Mouse (Mus musculus) spleen, adult 2 months (tissue): ENCODE measurements around the gene Dnajc6. TPM values are rescaled to one million over a fixed set of nuclear protein-coding genes. Genes with fewer than 3 reads are reported as not detected.

Experiments
- DNase-seq, 2 experiments: peaks; one replicate each; pipeline versions ENCODE4 v3.0.0 to v3.0.0-alpha.2; 2012 to 2021; ENCODE audit warnings: low spot score in 2 of 2, low read depth in 1 of 2
- H3K27ac ChIP-seq: fragments of 200-500 bp; 2 replicates; pipeline ENCODE4 v1.5.1; 2012; ENCODE audit warnings: low read length, inconsistent platforms; ENCODE audit not compliant: insufficient read depth
- H3K27me3 ChIP-seq: fragments of 200-500 bp; 2 replicates; pipeline ENCODE4 v1.6.1; 2012; ENCODE audit warnings: mild to moderate bottlenecking, moderate library complexity, low read length, inconsistent platforms; ENCODE audit not compliant: control insufficient read depth, insufficient read depth
- H3K36me3 ChIP-seq: fragments of 200-500 bp; 2 replicates; pipeline ENCODE4 v1.6.1; 2012; ENCODE audit warnings: mild to moderate bottlenecking, low read length, inconsistent platforms; ENCODE audit not compliant: control insufficient read depth, insufficient read depth
- H3K4me1 ChIP-seq: fragments of 200-500 bp; 2 replicates; pipeline ENCODE4 v1.6.1; 2011; ENCODE audit warnings: inconsistent platforms; ENCODE audit not compliant: control insufficient read depth, insufficient read depth, insufficient read length
- H3K4me3 ChIP-seq: fragments of 200-500 bp; 2 replicates; pipeline ENCODE4 v1.5.1; 2011; ENCODE audit warnings: mild to moderate bottlenecking, inconsistent platforms; ENCODE audit not compliant: insufficient read depth, insufficient read length; ENCODE audit errors: extremely low read depth
- CTCF ChIP-seq: fragments of 200-500 bp; IDR thresholded peaks from 2 replicates; pipeline ENCODE4 v1.5.1; 2011; ENCODE audit warnings: mild to moderate bottlenecking, inconsistent platforms; ENCODE audit not compliant: insufficient read depth, insufficient read length, insufficient replicate concordance; ENCODE audit errors: extremely low read depth
- POLR2A ChIP-seq: fragments of 200-500 bp; IDR thresholded peaks from 2 replicates; pipeline ENCODE4 v1.6.1; 2011; ENCODE audit warnings: low read depth, low read length, inconsistent platforms
- WGBS: fragments of 180-500 bp; shearing (Covaris S2); methylation state at CpG from one replicate; pipeline ENCODE4 v1.1.7; 2018; 5-methylcytosine and 5-hydroxymethylcytosine counted together
- polyA plus RNA-seq: library from polyadenylated mRNA; depleted of rRNA; stranded (reverse); fragments of >200 nt; gene quantifications from 2 replicates; pipeline ENCODE4 v1.2.3, GENCODE M21; 2012

The Dnajc6 gene
- polyA plus RNA-seq, 1 experiment, result 1.6 TPM

DNA sequence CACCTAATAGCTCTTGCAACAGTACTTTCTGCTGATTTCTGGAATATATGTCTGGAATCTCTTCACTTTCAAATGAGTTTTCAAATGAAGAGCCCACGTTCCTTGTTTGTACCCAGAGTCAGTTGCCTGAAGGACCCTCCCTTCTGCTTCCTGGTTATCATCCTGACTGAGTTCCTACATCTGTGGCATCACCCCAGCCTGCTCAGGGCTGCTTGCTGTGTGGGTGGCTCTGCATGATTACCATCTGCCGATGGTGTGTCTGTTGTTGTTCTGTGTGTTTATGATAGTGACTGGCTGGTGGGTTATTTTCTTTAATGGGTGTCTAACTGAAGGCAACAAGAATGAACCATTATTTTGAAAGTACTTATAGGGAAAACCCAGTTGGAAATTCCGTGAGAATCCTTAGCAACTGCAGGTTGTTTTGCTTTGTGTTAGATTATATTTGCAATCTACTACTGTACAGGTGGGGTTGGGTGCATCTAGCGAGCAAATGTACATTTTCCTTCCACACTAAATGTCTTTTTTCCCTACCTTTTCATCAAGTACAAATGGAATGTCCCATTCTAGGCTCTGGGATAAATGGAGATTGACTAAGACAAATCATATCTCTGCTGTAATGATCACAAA, 158.5 kb downstream of the Dnajc6 start:
- 69% methylated on average over 4 of the region's 4 CpGs for WGBS
- Histone ChIP-seq H3K36me3 (peaks cover 8% of the 10 kb centered on the region), H3K4me3 (no peak overlapping the region), H3K27me3 (no peaks in the 10 kb centered on the region), H3K4me1 (no peaks in the 10 kb centered on the region), H3K27ac (no peak overlapping the region)
- TF ChIP-seq POLR2A, result no peak
- TF ChIP-seq CTCF, result no peak
- no peak for DNase-seq

DNA sequence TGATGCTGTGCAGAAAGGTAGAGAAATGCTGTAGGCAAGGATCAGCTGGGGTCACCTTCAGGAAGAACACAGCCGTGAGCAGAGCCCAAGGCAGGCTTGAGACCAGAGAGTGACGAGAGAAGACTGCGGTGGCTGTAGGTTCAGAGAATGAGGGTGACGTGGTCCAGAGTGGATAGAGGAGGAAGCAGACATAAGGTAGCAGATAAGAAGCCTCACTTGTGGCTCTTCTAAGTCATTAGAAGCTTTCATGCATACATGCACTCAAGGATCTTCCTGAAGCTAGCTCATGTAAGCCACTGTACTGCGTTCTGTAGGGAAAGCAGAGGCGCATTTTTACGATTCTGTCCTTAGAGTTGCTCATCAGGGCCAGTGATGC, 159.0 kb downstream of the Dnajc6 start:
- no peak overlapping the region for H3K4me3 ChIP-seq
- H3K27me3 ChIP-seq, result no peaks in the 10 kb centered on the region
- DNase-seq, result no peak
- TF ChIP-seq CTCF (no peak), POLR2A (no peak)
- no peaks in the 10 kb centered on the region for H3K4me1 ChIP-seq
- 0 out of 2 replicates have a peak overlapping the region, but pooled peaks have one; percentile 18 for H3K27ac ChIP-seq
- H3K36me3 ChIP-seq, result peaks cover 8% of the 10 kb centered on the region
- WGBS, result 80% methylated on average over 7 of the region's 7 CpGs

DNA sequence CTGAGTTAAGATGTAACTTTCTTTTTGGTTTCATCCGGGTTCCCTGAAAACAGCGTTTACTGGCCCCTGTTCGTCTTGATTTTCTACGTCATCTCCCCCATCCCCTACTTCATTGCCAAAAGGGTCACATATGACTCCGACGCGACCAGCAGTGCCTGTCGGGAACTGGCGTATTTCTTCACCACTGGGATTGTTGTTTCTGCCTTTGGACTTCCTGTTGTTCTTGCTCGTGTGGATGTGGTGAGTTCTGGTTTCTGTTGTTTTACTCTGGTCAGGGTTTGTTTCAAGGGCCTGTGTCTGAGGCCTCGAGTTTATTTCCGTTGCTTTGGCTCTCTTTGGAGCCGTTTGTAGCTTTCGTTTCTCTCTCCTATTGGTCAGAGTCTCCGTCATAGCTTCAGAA, 159.6 kb downstream of the Dnajc6 start:
- no peak for TF ChIP-seq CTCF
- TF ChIP-seq POLR2A, result no peak
- no peaks in the 10 kb centered on the region for H3K4me1 ChIP-seq
- no peak overlapping the region for H3K4me3 ChIP-seq
- H3K36me3 ChIP-seq, result peaks cover 8% of the 10 kb centered on the region
- no peaks in the 10 kb centered on the region for H3K27me3 ChIP-seq
- 84% methylated on average over 15 of the region's 15 CpGs for WGBS
- DNase-seq, result no peak
- no peak overlapping the region for H3K27ac ChIP-seq

DNA sequence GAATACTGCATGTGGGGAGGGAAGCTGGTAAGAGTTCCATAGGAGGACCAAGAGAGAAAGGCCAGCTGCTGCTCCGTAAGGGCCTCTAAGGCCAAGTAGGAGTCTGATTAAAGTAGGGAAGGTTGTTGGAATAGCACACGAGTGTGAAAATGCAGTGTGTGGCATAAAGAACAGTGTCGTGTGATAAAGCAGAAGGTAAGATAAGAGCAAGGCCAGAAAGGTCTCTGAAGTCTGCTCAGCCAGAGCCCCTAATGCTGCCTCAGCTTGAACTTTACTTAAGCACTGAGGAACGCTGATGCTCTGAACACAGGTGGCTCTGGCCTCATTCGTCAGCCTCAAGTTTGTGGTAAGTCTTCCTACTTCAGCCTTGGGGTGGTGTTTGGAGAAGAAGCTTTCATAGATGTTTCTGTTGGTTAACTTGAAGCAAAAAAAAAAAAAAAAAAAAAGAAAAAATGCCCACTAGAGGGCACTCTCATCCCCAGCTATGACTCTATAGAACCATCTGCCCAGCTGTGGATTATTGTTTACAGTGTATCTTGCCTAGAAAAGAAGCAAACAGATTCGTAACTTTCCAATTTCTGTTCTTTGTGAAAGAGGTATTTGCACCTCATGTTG, 160.6 kb downstream of the Dnajc6 start:
- H3K36me3 ChIP-seq, result peaks cover 8% of the 10 kb centered on the region
- no peak overlapping the region for H3K4me3 ChIP-seq
- WGBS, result 49% methylated on average over 6 of the region's 6 CpGs
- TF ChIP-seq CTCF (no peak), POLR2A (no peak)
- peak in 1 of 2 experiments; percentile 11 for DNase-seq
- no peaks in the 10 kb centered on the region for H3K4me1 ChIP-seq
- H3K27ac ChIP-seq, result no peak overlapping the region
- no peaks in the 10 kb centered on the region for H3K27me3 ChIP-seq

DNA sequence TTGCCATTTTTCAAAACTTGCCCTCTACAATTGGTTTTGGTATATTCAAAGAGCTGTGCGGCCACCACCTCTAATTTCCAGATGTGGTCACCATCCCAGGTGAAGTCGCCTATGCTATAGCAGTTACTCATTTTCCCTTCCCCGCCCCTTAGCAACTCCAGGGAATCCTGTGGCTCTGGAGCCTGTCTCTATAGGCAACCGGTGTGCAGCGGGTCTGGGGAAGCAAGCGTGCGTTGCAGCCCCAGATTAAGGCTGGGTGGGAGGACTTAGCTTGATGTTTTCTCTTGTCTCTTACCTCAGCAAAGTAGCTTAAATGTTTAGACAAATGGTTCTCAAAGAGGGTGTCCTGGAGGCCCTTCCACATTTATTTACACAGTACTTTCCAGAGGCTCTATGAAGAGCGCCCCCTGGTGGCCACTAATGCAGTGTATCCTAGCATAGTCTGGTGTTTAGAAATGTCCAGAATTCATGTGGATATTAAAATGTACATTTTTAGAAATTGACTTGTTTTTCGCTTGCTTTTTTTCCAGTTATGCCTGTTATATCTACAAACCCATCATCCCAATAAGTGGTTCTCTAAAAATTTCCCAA, 167.8 kb downstream of the Dnajc6 start:
- Histone ChIP-seq H3K27ac (no peak overlapping the region), H3K4me1 (no peaks in the 10 kb centered on the region), H3K27me3 (no peaks in the 10 kb centered on the region), H3K4me3 (no peak overlapping the region), H3K36me3 (peaks cover 4% of the 10 kb centered on the region)
- 84% methylated on average over 9 of the region's 9 CpGs for WGBS
- TF ChIP-seq POLR2A (no peak), CTCF (no peak)
- DNase-seq, result peak in 1 of 2 experiments; percentile 34

DNA sequence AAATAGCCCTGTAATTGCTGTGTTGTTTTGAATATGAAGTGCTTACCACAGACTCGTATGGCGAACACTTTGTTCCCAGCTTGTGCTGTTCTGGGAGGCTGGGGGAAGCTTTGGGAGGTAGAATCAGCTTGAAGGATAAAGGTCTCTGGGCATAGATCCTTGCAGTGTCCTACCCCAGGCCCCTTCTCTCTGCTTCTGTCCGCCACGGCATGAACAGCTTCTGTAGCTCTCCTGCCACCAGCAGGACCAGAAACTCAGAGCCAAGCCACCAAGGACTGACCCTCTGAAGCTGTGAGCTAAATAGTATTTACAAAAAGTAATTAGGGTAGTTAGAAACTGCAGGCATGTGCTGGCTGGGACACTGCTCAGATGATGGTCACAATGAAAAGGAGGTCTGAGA, 168.3 kb downstream of the Dnajc6 start:
- no peaks in the 10 kb centered on the region; the same call in 1 of the 2 replicates for H3K36me3 ChIP-seq
- 94% methylated on average over 4 of the region's 4 CpGs for WGBS

DNA sequence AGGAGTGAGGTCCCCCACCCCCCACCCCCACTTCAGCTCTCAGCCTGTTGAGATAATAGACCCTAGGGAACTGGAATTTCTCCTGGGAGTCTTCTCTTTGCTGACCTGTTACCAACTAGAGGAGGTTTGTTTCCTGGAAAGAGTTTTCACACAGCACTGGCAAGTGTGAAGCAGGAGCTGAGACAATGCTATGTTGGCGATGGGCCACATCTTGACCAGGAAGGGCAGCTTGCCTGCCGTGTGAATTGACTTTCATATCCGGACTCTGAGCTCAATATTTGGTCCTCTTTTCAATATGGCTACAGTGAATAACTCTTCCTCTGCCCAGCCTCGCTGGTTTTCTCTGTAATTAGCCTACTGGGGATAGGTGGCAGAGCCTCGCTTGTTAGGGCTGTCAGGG, 172.7 kb downstream of the Dnajc6 start:
- no peaks in the 10 kb centered on the region for H3K36me3 ChIP-seq
- no peak for TF ChIP-seq POLR2A
- no peak for TF ChIP-seq CTCF
- no peak overlapping the region for H3K4me3 ChIP-seq
- H3K4me1 ChIP-seq, result no peaks in the 10 kb centered on the region
- H3K27me3 ChIP-seq, result no peaks in the 10 kb centered on the region
- no peak overlapping the region for H3K27ac ChIP-seq
- 76% methylated on average over 5 of the region's 5 CpGs for WGBS
- no peak for DNase-seq

More for the DNA sequence above, 168.3 kb downstream of the Dnajc6 start:
- no peak for DNase-seq
- TF ChIP-seq CTCF, result no peak
- Histone ChIP-seq H3K27ac (no peak overlapping the region), H3K4me3 (no peak overlapping the region), H3K4me1 (no peaks in the 10 kb centered on the region), H3K27me3 (no peaks in the 10 kb centered on the region)
